21 mouse cellular contexts compared by ENCODE assay signal in the genomic region with DNA sequence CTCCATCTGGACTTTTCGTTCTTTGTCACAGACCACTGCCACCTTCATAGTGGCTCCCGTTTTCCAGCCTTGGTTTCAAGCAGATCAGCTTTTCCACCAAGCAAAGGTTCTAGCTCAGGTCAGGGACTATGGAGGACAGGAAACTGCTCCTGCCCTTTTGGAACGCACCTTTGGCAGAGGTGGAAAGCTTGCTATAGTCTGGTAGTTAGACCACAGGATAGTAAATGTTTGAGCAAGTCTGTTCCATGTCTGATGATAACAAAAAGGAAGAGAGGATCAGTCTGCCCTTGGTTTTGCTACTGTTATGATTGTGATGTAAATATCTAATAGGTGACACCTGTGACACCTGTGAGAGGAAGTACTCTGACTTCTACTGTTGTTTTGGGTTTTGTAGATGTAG. TPM values are rescaled to one million over a fixed set of nuclear protein-coding genes. Genes with fewer than 3 reads are reported as not detected.
"Had no signal": no experiment of that assay in that cellular context is flagged by ENCODE, and none has a peak within 500 bp of the region (broad histone marks: within the 10 kb centered on the region; RNA-seq: fewer than 3 reads in every experiment).

No protein-coding gene starts in this region.

- H3K9ac ChIP-seq: liver, embryonic 15.5 days; liver, postnatal 0 days; lung, embryonic 15.5 days; midbrain, embryonic 12.5 days; neural tube, embryonic 12.5 days had no signal

- H3K4me1 ChIP-seq: neural tube, embryonic 12.5 days had no signal

- H3K27me3 ChIP-seq: liver, embryonic 15.5 days; lung, embryonic 15.5 days; midbrain, embryonic 12.5 days; neural tube, embryonic 12.5 days had no signal

- H3K4me3 ChIP-seq: liver, embryonic 15.5 days; lung, embryonic 15.5 days; megakaryocyte, embryonic 14.5 days; midbrain, embryonic 12.5 days; neural tube, embryonic 12.5 days had no signal

- H3K4me2 ChIP-seq: liver, embryonic 15.5 days; lung, embryonic 15.5 days; midbrain, embryonic 12.5 days; neural tube, embryonic 12.5 days had no signal

- DNase-seq: liver, postnatal 0 days; lung, adult 2 months; lung, postnatal 14 days; lung, postnatal 36 days; midbrain, embryonic 14.5 days; right cerebral cortex, postnatal 14 days; right cerebral cortex, postnatal 4 days; spleen, adult 18-20 months; thymus, adult 18-20 months had no signal

- H3K9me3 ChIP-seq: liver, embryonic 15.5 days; lung, embryonic 15.5 days; megakaryocyte, embryonic 14.5 days; midbrain, embryonic 12.5 days; neural tube, embryonic 12.5 days had no signal

- H3K27ac ChIP-seq: liver, embryonic 15.5 days; lung, embryonic 15.5 days; macrophage; midbrain, embryonic 12.5 days; neural tube, embryonic 12.5 days had no signal

- H3K36me3 ChIP-seq: liver, embryonic 15.5 days; lung, embryonic 15.5 days; midbrain, embryonic 12.5 days; neural tube, embryonic 12.5 days had no signal

RNA-seq across cellular contexts. Expression of a gene that starts 31.3 kb away (rescaled TPM):
- total RNA-seq: megakaryocyte progenitor cell, adult 5-6 weeks; monocyte, adult 5-6 weeks; neutrophil, adult 5-6 weeks had no signal
- polyA plus RNA-seq: liver, embryonic 15.5 days; liver, postnatal 0 days; macrophage; neural tube, embryonic 12.5 days; small intestine, adult 2 months; stomach, embryonic 14.5 days; urinary bladder, adult 2 months had no signal
